Mouse (Mus musculus): ENCODE data around the gene Fam8a1. TPM values are rescaled to one million over a fixed set of nuclear protein-coding genes. Genes with fewer than 3 reads are reported as not detected.
A peak's percentile ranks its signal among the peaks of the same experiment; 100 is the strongest.

Fam8a1 gene
- polyA plus RNA-seq, 1 experiment from 2014 or later, result 15.4 TPM

GRCm38 (mm10) chr13:46634133-46634488, 35.2 kb upstream of the Fam8a1 start:
- ATAC-seq (ENCODE audit: low FRiP score) (peak; percentile 70), DNase-seq (ENCODE audit: low spot score) (peak; percentile 55)
- peak overlapping the region; percentile 41 for H3K4me2 ChIP-seq (replicated peaks)
- 18% methylated on average over 6 of the region's 6 CpGs for WGBS
- peak overlapping the region; percentile 10; the same call in 1 of the 2 replicates for H3K9ac ChIP-seq
- no peaks in the 10 kb centered on the region for H3K36me3 ChIP-seq (replicated peaks; ENCODE audit: control insufficient read depth, insufficient read depth)
- H3K4me3 ChIP-seq (replicated peaks; ENCODE audit: low read length), result 0 out of 2 replicates have a peak overlapping the region, but pooled peaks have one; percentile 5
- H3K9me3 ChIP-seq (ENCODE audit: control insufficient read depth, low read length), result peaks cover 5% of the 10 kb centered on the region; the same call in 1 of the 2 replicates
- H3K4me1 ChIP-seq (replicated peaks; ENCODE audit: control insufficient read depth, insufficient read depth, low read length), result peaks cover 16% of the 10 kb centered on the region
- peak overlapping the region; percentile 65 for H3K27ac ChIP-seq
- no peaks in the 10 kb centered on the region for H3K27me3 ChIP-seq (ENCODE audit: control insufficient read depth, insufficient read depth, low read length)

GRCm38 (mm10) chr13:46640608-46641468, 28.5 kb upstream of the Fam8a1 start:
- H3K4me1 ChIP-seq (replicated peaks; ENCODE audit: control insufficient read depth, insufficient read depth, low read length), result no peaks in the 10 kb centered on the region
- DNase-seq (ENCODE audit: low spot score) (no peak), ATAC-seq (ENCODE audit: low FRiP score) (no peak)
- H3K9ac ChIP-seq, result no peak overlapping the region
- H3K9me3 ChIP-seq (ENCODE audit: control insufficient read depth, low read length), result peaks cover 13% of the 10 kb centered on the region
- no peak overlapping the region for H3K4me3 ChIP-seq (replicated peaks; ENCODE audit: low read length)
- no peak overlapping the region for H3K27ac ChIP-seq
- H3K27me3 ChIP-seq (ENCODE audit: control insufficient read depth, insufficient read depth, low read length), result no peaks in the 10 kb centered on the region
- H3K4me2 ChIP-seq (replicated peaks), result no peak overlapping the region
- 88% methylated on average over 10 of the region's 10 CpGs for WGBS
- no peaks in the 10 kb centered on the region for H3K36me3 ChIP-seq (replicated peaks; ENCODE audit: control insufficient read depth, insufficient read depth)

GRCm38 (mm10) chr13:46642318-46642717, 27.0 kb upstream of the Fam8a1 start:
- DNase-seq (ENCODE audit: low spot score), result no peak
- no peaks in the 10 kb centered on the region for H3K27me3 ChIP-seq (ENCODE audit: control insufficient read depth, insufficient read depth, low read length)
- no peak for ATAC-seq (ENCODE audit: low FRiP score)
- no peak overlapping the region for H3K4me2 ChIP-seq (replicated peaks)
- no peak overlapping the region for H3K27ac ChIP-seq
- H3K9me3 ChIP-seq (ENCODE audit: control insufficient read depth, low read length), result peaks cover 8% of the 10 kb centered on the region; the same call in 1 of the 2 replicates
- no peaks in the 10 kb centered on the region for H3K4me1 ChIP-seq (replicated peaks; ENCODE audit: control insufficient read depth, insufficient read depth, low read length)
- 87% methylated on average over 4 of the region's 4 CpGs for WGBS
- no peak overlapping the region for H3K4me3 ChIP-seq (replicated peaks; ENCODE audit: low read length)
- no peak overlapping the region for H3K9ac ChIP-seq
- H3K36me3 ChIP-seq (replicated peaks; ENCODE audit: control insufficient read depth, insufficient read depth), result no peaks in the 10 kb centered on the region

- WGBS, result 94% methylated on average over 6 of the region's 6 CpGs
- no peaks in the 10 kb centered on the region for H3K4me1 ChIP-seq (replicated peaks; ENCODE audit: control insufficient read depth, insufficient read depth, low read length)
- ATAC-seq (ENCODE audit: low FRiP score), result no peak
- H3K4me3 ChIP-seq (replicated peaks; ENCODE audit: low read length), result no peak overlapping the region
- no peak overlapping the region for H3K27ac ChIP-seq
- H3K9me3 ChIP-seq (ENCODE audit: control insufficient read depth, low read length), result peaks cover 8% of the 10 kb centered on the region; the same call in 1 of the 2 replicates
- no peaks in the 10 kb centered on the region for H3K36me3 ChIP-seq (replicated peaks; ENCODE audit: control insufficient read depth, insufficient read depth)
- DNase-seq (ENCODE audit: low spot score), result no peak
- no peak overlapping the region for H3K4me2 ChIP-seq (replicated peaks)
- H3K9ac ChIP-seq, result no peak overlapping the region
- H3K27me3 ChIP-seq (ENCODE audit: control insufficient read depth, insufficient read depth, low read length), result no peaks in the 10 kb centered on the region
These were observed 25.1 kb upstream of the Fam8a1 start for GRCm38 (mm10) chr13:46644175-46644574.

GRCm38 (mm10) chr13:46645476-46645875, 23.8 kb upstream of the Fam8a1 start:
- Histone ChIP-seq H3K27me3 (ENCODE audit: control insufficient read depth, insufficient read depth, low read length) (no peaks in the 10 kb centered on the region), H3K4me2 (replicated peaks) (no peak overlapping the region), H3K4me1 (replicated peaks; ENCODE audit: control insufficient read depth, insufficient read depth, low read length) (no peaks in the 10 kb centered on the region), H3K9me3 (ENCODE audit: control insufficient read depth, low read length) (peaks cover 8% of the 10 kb centered on the region; the same call in 1 of the 2 replicates), H3K9ac (no peak overlapping the region), H3K4me3 (replicated peaks; ENCODE audit: low read length) (no peak overlapping the region), H3K36me3 (replicated peaks; ENCODE audit: control insufficient read depth, insufficient read depth) (no peaks in the 10 kb centered on the region), H3K27ac (no peak overlapping the region)
- ATAC-seq (ENCODE audit: low FRiP score), result no peak
- 77% methylated on average over 6 of the region's 6 CpGs for WGBS
- DNase-seq (ENCODE audit: low spot score), result no peak

GRCm38 (mm10) chr13:46651853-46652252, 17.5 kb upstream of the Fam8a1 start:
- Histone ChIP-seq H3K4me1 (replicated peaks; ENCODE audit: control insufficient read depth, insufficient read depth, low read length) (no peaks in the 10 kb centered on the region), H3K4me2 (replicated peaks) (no peak overlapping the region), H3K27me3 (ENCODE audit: control insufficient read depth, insufficient read depth, low read length) (no peaks in the 10 kb centered on the region), H3K9ac (no peak overlapping the region), H3K4me3 (replicated peaks; ENCODE audit: low read length) (no peak overlapping the region), H3K27ac (no peak overlapping the region), H3K9me3 (ENCODE audit: control insufficient read depth, low read length) (no peaks in the 10 kb centered on the region), H3K36me3 (replicated peaks; ENCODE audit: control insufficient read depth, insufficient read depth) (no peaks in the 10 kb centered on the region)
- no peak for DNase-seq (ENCODE audit: low spot score)
- 92% methylated on average over 7 of the region's 7 CpGs for WGBS
- no peak for ATAC-seq (ENCODE audit: low FRiP score)

GRCm38 (mm10) chr13:46652671-46653070, 16.7 kb upstream of the Fam8a1 start:
- ATAC-seq (ENCODE audit: low FRiP score), result no peak
- no peaks in the 10 kb centered on the region for H3K4me1 ChIP-seq (replicated peaks; ENCODE audit: control insufficient read depth, insufficient read depth, low read length)
- H3K36me3 ChIP-seq (replicated peaks; ENCODE audit: control insufficient read depth, insufficient read depth), result no peaks in the 10 kb centered on the region
- WGBS, result 86% methylated on average over 7 of the region's 7 CpGs
- DNase-seq (ENCODE audit: low spot score), result no peak
- no peak overlapping the region for H3K9ac ChIP-seq
- no peaks in the 10 kb centered on the region for H3K9me3 ChIP-seq (ENCODE audit: control insufficient read depth, low read length)
- no peaks in the 10 kb centered on the region for H3K27me3 ChIP-seq (ENCODE audit: control insufficient read depth, insufficient read depth, low read length)
- H3K27ac ChIP-seq, result no peak overlapping the region
- no peak overlapping the region for H3K4me3 ChIP-seq (replicated peaks; ENCODE audit: low read length)
- no peak overlapping the region for H3K4me2 ChIP-seq (replicated peaks)

- DNase-seq (ENCODE audit: low spot score), result no peak
- no peak overlapping the region for H3K4me3 ChIP-seq (replicated peaks; ENCODE audit: low read length)
These were observed 15.7 kb upstream of the Fam8a1 start for GRCm38 (mm10) chr13:46653671-46654070.

GRCm38 (mm10) chr13:46654566-46654965, 14.8 kb upstream of the Fam8a1 start:
- Histone ChIP-seq H3K27ac (no peak overlapping the region), H3K36me3 (replicated peaks; ENCODE audit: control insufficient read depth, insufficient read depth) (no peaks in the 10 kb centered on the region), H3K9ac (no peak overlapping the region), H3K9me3 (ENCODE audit: control insufficient read depth, low read length) (no peaks in the 10 kb centered on the region), H3K4me2 (replicated peaks) (no peak overlapping the region), H3K4me3 (replicated peaks; ENCODE audit: low read length) (no peak overlapping the region), H3K4me1 (replicated peaks; ENCODE audit: control insufficient read depth, insufficient read depth, low read length) (no peaks in the 10 kb centered on the region), H3K27me3 (ENCODE audit: control insufficient read depth, insufficient read depth, low read length) (no peaks in the 10 kb centered on the region)
- 84% methylated on average over 5 of the region's 5 CpGs for WGBS
- DNase-seq (ENCODE audit: low spot score) (no peak), ATAC-seq (ENCODE audit: low FRiP score) (no peak)

More at GRCm38 (mm10) chr13:46653671-46654070, 15.7 kb upstream of the Fam8a1 start:
- H3K9ac ChIP-seq, result no peak overlapping the region
- no peaks in the 10 kb centered on the region for H3K36me3 ChIP-seq (replicated peaks; ENCODE audit: control insufficient read depth, insufficient read depth)
- no peak for ATAC-seq (ENCODE audit: low FRiP score)
- no peaks in the 10 kb centered on the region for H3K4me1 ChIP-seq (replicated peaks; ENCODE audit: control insufficient read depth, insufficient read depth, low read length)
- 67% methylated on average over 4 of the region's 4 CpGs for WGBS
- no peaks in the 10 kb centered on the region for H3K9me3 ChIP-seq (ENCODE audit: control insufficient read depth, low read length)
- no peaks in the 10 kb centered on the region for H3K27me3 ChIP-seq (ENCODE audit: control insufficient read depth, insufficient read depth, low read length)
- H3K4me2 ChIP-seq (replicated peaks), result no peak overlapping the region
- no peak overlapping the region for H3K27ac ChIP-seq
